Mouse (Mus musculus) E14TG2a.4 (cell line): ENCODE data around the gene Yap1.

Experiments
- CTCF ChIP-seq: conservative IDR thresholded peaks from 2 replicates; pipeline ENCODE4 v1.5.1; 2014; ENCODE audit warnings: low read length
- NANOG ChIP-seq: IDR thresholded peaks from 2 replicates; pipeline ENCODE4 v1.6.1; 2014; ENCODE audit warnings: borderline replicate concordance, low read length, mixed read lengths
- POU5F1 ChIP-seq: IDR thresholded peaks from 2 replicates; pipeline ENCODE4 v1.6.1; 2014; ENCODE audit warnings: low read length, borderline replicate concordance

DNA sequence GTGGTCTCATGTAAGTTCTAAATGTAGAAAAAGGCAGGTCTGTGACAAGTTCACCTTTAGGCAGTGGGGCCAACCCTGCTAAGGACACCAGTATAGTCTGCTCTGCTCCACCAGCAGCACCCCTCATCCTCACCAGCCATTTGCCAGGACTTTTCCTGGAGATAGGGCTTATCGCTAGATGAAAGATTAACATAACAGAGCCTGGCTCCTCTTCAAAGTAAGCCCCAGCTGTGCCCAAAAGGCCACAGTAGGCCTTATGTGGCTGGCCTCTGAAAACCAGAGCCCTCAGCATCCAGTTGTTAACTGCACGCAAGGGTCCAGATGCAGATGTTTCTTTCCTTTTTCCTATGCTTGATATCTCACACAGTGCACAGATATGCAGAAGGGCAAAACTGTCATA lies 45.1 kb downstream of the Yap1 start:
- TF ChIP-seq CTCF (no peak), NANOG (no peak), POU5F1 (no peak)
